Mouse (Mus musculus) MEL (cell line): ENCODE measurements at regions not wholly inside any gene's neighbourhood (a gene's known extent, or its start where the extent isn't known, plus 50 kb on each side); places are given as distances from the start of the nearest gene placed in this dataset.

Experiments
- DNase-seq: peaks from one replicate; pipeline ENCODE4 v3.0.0; 2011; ENCODE audit warnings: low read depth, low spot score
- H3K27ac ChIP-seq: 2 replicates; pipeline ENCODE4 v1.5.1; 2012; ENCODE audit warnings: low read depth, mild to moderate bottlenecking, control low read depth, low read length, moderate library complexity; ENCODE audit not compliant: control insufficient read depth
- H3K27me3 ChIP-seq, 2 experiments: fragments of 150-350 bp in 1 of 2; sonication (generic) in 1 of 2; 2 replicates each; pipeline ENCODE4 v1.6.1; 2012; ENCODE audit warnings: low read length in 2 of 2, mild to moderate bottlenecking in 2 of 2, improper control_type of control experiment in 1 of 2, moderate library complexity in 1 of 2; ENCODE audit not compliant: insufficient read depth in 2 of 2, control insufficient read depth in 1 of 2
- H3K36me3 ChIP-seq, 2 experiments: 2 replicates each; pipeline ENCODE4 v1.6.1; 2012 to 2014; ENCODE audit warnings: low read length in 2 of 2, improper control_type of control experiment in 1 of 2, inconsistent platforms in 1 of 2, mild to moderate bottlenecking in 1 of 2; ENCODE audit not compliant: insufficient read depth in 2 of 2, control insufficient read depth in 1 of 2
- H3K4me1 ChIP-seq, 2 experiments: fragments of 150-350 bp in 1 of 2; sonication (generic) in 1 of 2; 2 replicates each; pipeline ENCODE4 v1.6.1; 2012; ENCODE audit warnings: low read length in 2 of 2, improper control_type of control experiment in 1 of 2, mild to moderate bottlenecking in 1 of 2; ENCODE audit not compliant: insufficient read depth in 2 of 2, control insufficient read depth in 1 of 2
- H3K4me3 ChIP-seq, 2 experiments: fragments of 150-350 bp in 1 of 2; sonication (generic) in 1 of 2; 2 replicates each; pipeline ENCODE4 v1.5.1; 2012; ENCODE audit warnings: low read depth in 2 of 2, low read length in 2 of 2, mild to moderate bottlenecking in 2 of 2, moderate library complexity in 2 of 2, control low read depth in 1 of 2, improper control_type of control experiment in 1 of 2; ENCODE audit not compliant: control insufficient read depth in 1 of 2, insufficient read depth in 1 of 2
- H3K79me2 ChIP-seq: 2 replicates; pipeline ENCODE4 v1.6.1; 2012; ENCODE audit warnings: mild to moderate bottlenecking, low read length, moderate library complexity; ENCODE audit not compliant: control insufficient read depth, poor library complexity, insufficient read depth
- H3K9ac ChIP-seq: 2 replicates; pipeline ENCODE4 v1.6.1; 2012; ENCODE audit warnings: low read depth, mild to moderate bottlenecking, control low read depth, low read length, moderate library complexity; ENCODE audit not compliant: control insufficient read depth, poor library complexity, severe bottlenecking
- H3K9me3 ChIP-seq: fragments of 150-350 bp; sonication (generic); replicated peaks from 2 replicates; pipeline ENCODE4 v1.6.1; 2012; ENCODE audit warnings: mild to moderate bottlenecking, low read length, improper control_type of control experiment, moderate library complexity; ENCODE audit not compliant: insufficient read depth
- BHLHE40 ChIP-seq: IDR thresholded peaks from 2 replicates; pipeline ENCODE4 v1.6.1; 2012; ENCODE audit warnings: low read depth, mild to moderate bottlenecking, inconsistent platforms, low read length, improper control_type of control experiment, borderline replicate concordance
- CHD1 ChIP-seq: IDR thresholded peaks from 2 replicates; pipeline ENCODE4 v1.6.1; 2012; ENCODE audit warnings: low read depth, mild to moderate bottlenecking, inconsistent platforms, low read length, improper control_type of control experiment
- CHD2 ChIP-seq: IDR thresholded peaks from 2 replicates; pipeline ENCODE4 v1.6.1; 2011; ENCODE audit warnings: low read length, improper control_type of control experiment
- CTCF ChIP-seq, 3 experiments: IDR thresholded peaks in 2 of 3; conservative IDR thresholded peaks in 1 of 3; 2 replicates each; pipeline ENCODE4 v1.5.1; 2011 to 2012; ENCODE audit warnings: low read length in 3 of 3, low read depth in 2 of 3, mild to moderate bottlenecking in 2 of 3, improper control_type of control experiment in 1 of 3, inconsistent platforms in 1 of 3, mixed read lengths in 1 of 3, moderate library complexity in 1 of 3; ENCODE audit not compliant: control insufficient read depth in 1 of 3, insufficient read depth in 1 of 3, poor library complexity in 1 of 3, severe bottlenecking in 1 of 3
- E2F4 ChIP-seq: IDR thresholded peaks from 2 replicates; pipeline ENCODE4 v1.6.1; 2011; ENCODE audit warnings: low read depth, low read length, improper control_type of control experiment, borderline replicate concordance
- ELF1 ChIP-seq: IDR thresholded peaks from 2 replicates; pipeline ENCODE4 v1.6.1; 2014; ENCODE audit warnings: low read depth, mild to moderate bottlenecking, inconsistent platforms, low read length, improper control_type of control experiment, moderate library complexity
- EP300 ChIP-seq, 2 experiments: IDR thresholded peaks; 2 replicates each; pipeline ENCODE4 v1.6.1; 2011; ENCODE audit warnings: improper control_type of control experiment in 2 of 2, low read length in 2 of 2, low read depth in 1 of 2, mild to moderate bottlenecking in 1 of 2
- ETS1 ChIP-seq: IDR thresholded peaks from 2 replicates; pipeline ENCODE4 v1.6.1; 2012; ENCODE audit warnings: low read depth, mild to moderate bottlenecking, inconsistent platforms, low read length, improper control_type of control experiment, moderate library complexity
- GABPA ChIP-seq: IDR thresholded peaks from 2 replicates; pipeline ENCODE4 v1.6.1; 2012; ENCODE audit warnings: low read depth, mild to moderate bottlenecking, inconsistent platforms, low read length, improper control_type of control experiment, moderate library complexity
- HCFC1 ChIP-seq: IDR thresholded peaks from 2 replicates; pipeline ENCODE4 v1.6.1; 2012; ENCODE audit warnings: low read depth, mild to moderate bottlenecking, inconsistent platforms, low read length, improper control_type of control experiment, moderate library complexity
- JUND ChIP-seq: IDR thresholded peaks from 2 replicates; pipeline ENCODE4 v1.6.1; 2011; ENCODE audit warnings: low read depth, mild to moderate bottlenecking, improper control_type of control experiment, low read length
- KAT2A ChIP-seq: conservative IDR thresholded peaks from 2 replicates; pipeline ENCODE4 v1.6.1; 2012; ENCODE audit warnings: low read depth, low read length, improper control_type of control experiment, inconsistent platforms
- MAZ ChIP-seq: IDR thresholded peaks from 2 replicates; pipeline ENCODE4 v1.6.1; 2012; ENCODE audit warnings: low read depth, mild to moderate bottlenecking, inconsistent platforms, low read length, improper control_type of control experiment
- MXI1 ChIP-seq: IDR thresholded peaks from 2 replicates; pipeline ENCODE4 v1.6.1; 2011; ENCODE audit warnings: mild to moderate bottlenecking, low read depth, low read length, improper control_type of control experiment
- MYB ChIP-seq: IDR thresholded peaks from 2 replicates; pipeline ENCODE4 v1.6.1; 2011; ENCODE audit warnings: mild to moderate bottlenecking, low read depth, low read length, improper control_type of control experiment
- NELFE ChIP-seq: IDR thresholded peaks from 2 replicates; pipeline ENCODE4 v1.6.1; 2011; ENCODE audit warnings: low read depth, low read length, improper control_type of control experiment
- POLR2A ChIP-seq, 2 experiments: IDR thresholded peaks; 2 replicates each; pipeline ENCODE4 v1.6.1; 2011 to 2012; ENCODE audit warnings: low read length in 2 of 2, mild to moderate bottlenecking in 2 of 2, control low read depth in 1 of 2, improper control_type of control experiment in 1 of 2, low read depth in 1 of 2, moderate library complexity in 1 of 2; ENCODE audit not compliant: control insufficient read depth in 1 of 2, insufficient read depth in 1 of 2, poor library complexity in 1 of 2
- POLR2AphosphoS5 ChIP-seq: IDR thresholded peaks from 2 replicates; pipeline ENCODE4 v1.6.1; 2012; ENCODE audit warnings: low read depth, borderline replicate concordance, mild to moderate bottlenecking, inconsistent platforms, low read length, moderate library complexity, mixed read lengths
- RAD21 ChIP-seq: IDR thresholded peaks from 2 replicates; pipeline ENCODE4 v1.6.1; 2011; ENCODE audit warnings: mild to moderate bottlenecking, low read depth, low read length, improper control_type of control experiment
- SIN3A ChIP-seq: IDR thresholded peaks from 2 replicates; pipeline ENCODE4 v1.6.1; 2012; ENCODE audit warnings: low read length, improper control_type of control experiment, inconsistent platforms
- SMC3 ChIP-seq: IDR thresholded peaks from 2 replicates; pipeline ENCODE4 v1.6.1; 2011; ENCODE audit warnings: low read depth, low read length, improper control_type of control experiment
- TBP ChIP-seq: IDR thresholded peaks from 2 replicates; pipeline ENCODE4 v1.8.0; 2011; ENCODE audit warnings: low read depth, low read length, improper control_type of control experiment
- USF1 ChIP-seq: IDR thresholded peaks from 2 replicates; pipeline ENCODE4 v1.6.1; 2014; ENCODE audit warnings: low read depth, mild to moderate bottlenecking, inconsistent platforms, low read length, improper control_type of control experiment, moderate library complexity
- USF2 ChIP-seq, 2 experiments: IDR thresholded peaks; 2 replicates each; pipeline ENCODE4 v1.6.1; 2011 to 2012; ENCODE audit warnings: improper control_type of control experiment in 2 of 2, low read length in 2 of 2, borderline replicate concordance in 1 of 2, inconsistent platforms in 1 of 2, low read depth in 1 of 2, mild to moderate bottlenecking in 1 of 2; ENCODE audit not compliant: insufficient read depth in 1 of 2
- ZKSCAN1 ChIP-seq: IDR thresholded peaks from 2 replicates; pipeline ENCODE4 v1.6.1; 2012; ENCODE audit warnings: low read depth, mild to moderate bottlenecking, inconsistent platforms, low read length, improper control_type of control experiment, moderate library complexity
- ZMIZ1 ChIP-seq: IDR thresholded peaks from 2 replicates; pipeline ENCODE4 v1.6.1; 2012; ENCODE audit warnings: low read depth, mild to moderate bottlenecking, inconsistent platforms, low read length, improper control_type of control experiment, moderate library complexity
- ZNF384 ChIP-seq: IDR thresholded peaks from 2 replicates; pipeline ENCODE4 v1.6.1; 2012; ENCODE audit warnings: low read depth, mild to moderate bottlenecking, inconsistent platforms, low read length, improper control_type of control experiment

- no peak for DNase-seq
- no peaks in the 10 kb centered on the region for H3K79me2 ChIP-seq
- TF ChIP-seq CHD2 (no peak), HCFC1 (no peak), POLR2A (IDR thresholded peaks at IDR 0.05; ENCODE audit: control insufficient read depth in 1 of 2, insufficient read depth in 1 of 2, low read depth in 1 of 2, low read length in 2 of 2, poor library complexity in 1 of 2) (no peak), RAD21 (no peak), ETS1 (no peak), JUND (no peak), ELF1 (no peak), MYB (no peak), SMC3 (no peak), TBP (no peak), ZMIZ1 (no peak), ZNF384 (no peak), BHLHE40 (no peak), MAZ (no peak), CHD1 (no peak), KAT2A (no peak), ZKSCAN1 (no peak)
- H3K36me3 ChIP-seq: no peaks in the 10 kb centered on the region
- no peak overlapping the region for H3K27ac ChIP-seq
- H3K4me1 ChIP-seq: no peaks in the 10 kb centered on the region
- H3K9me3 ChIP-seq: no peaks in the 10 kb centered on the region
- no peaks in the 10 kb centered on the region for H3K27me3 ChIP-seq
- H3K9ac ChIP-seq: no peak overlapping the region
- H3K4me3 ChIP-seq: no peak overlapping the region
Observed at GRCm38 (mm10) chr5:82864347-82864746, 490.6 kb downstream of the Tecrl start.

DNA sequence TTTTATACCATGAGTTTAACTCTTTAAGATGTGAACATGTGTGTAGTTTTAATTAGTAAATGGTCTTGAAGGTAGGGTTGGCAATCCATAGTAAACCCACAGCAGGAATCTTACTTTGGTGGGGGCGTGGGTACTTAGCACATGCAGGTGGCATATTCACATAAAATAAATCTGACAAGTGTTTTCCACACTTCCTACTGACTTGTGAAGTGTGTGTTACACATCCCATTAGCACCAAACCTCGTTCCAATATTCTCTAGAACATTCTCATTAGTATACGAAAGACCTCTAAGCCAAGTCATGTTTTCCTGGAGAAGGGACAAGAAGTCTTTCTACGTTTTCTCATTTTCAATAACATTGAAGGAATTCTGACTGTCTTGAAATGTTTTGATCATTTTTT, 529.7 kb downstream of the Tecrl start:
- no peaks in the 10 kb centered on the region for H3K27me3 ChIP-seq
- no peak for DNase-seq
- H3K4me3 ChIP-seq: no peak overlapping the region
- H3K36me3 ChIP-seq: no peaks in the 10 kb centered on the region
- no peak overlapping the region for H3K9ac ChIP-seq
- H3K79me2 ChIP-seq: no peaks in the 10 kb centered on the region
- TF ChIP-seq TBP (no peak), E2F4 (no peak), SIN3A (no peak), CTCF (IDR thresholded peaks at IDR 0.05 in 2 of 3, conservative IDR thresholded peaks at IDR 0.05 in 1 of 3; ENCODE audit: control insufficient read depth in 1 of 3, insufficient read depth in 1 of 3, low read depth in 2 of 3, low read length in 3 of 3, poor library complexity in 1 of 3, severe bottlenecking in 1 of 3) (no peak), NELFE (no peak), RAD21 (no peak), CHD1 (no peak), ELF1 (no peak), GABPA (no peak), USF2 (IDR thresholded peaks at IDR 0.05; ENCODE audit: borderline replicate concordance in 1 of 2, insufficient read depth in 1 of 2, low read depth in 1 of 2, low read length in 2 of 2) (no peak), POLR2AphosphoS5 (no peak), EP300 (IDR thresholded peaks at IDR 0.05; ENCODE audit: low read depth in 1 of 2, low read length in 2 of 2) (no peak), USF1 (no peak), MAZ (no peak), MXI1 (no peak)
- TF ChIP-seq, all 39 proteins: peak for 0
- Histone ChIP-seq H3K9me3 (no peaks in the 10 kb centered on the region), H3K27ac (no peak overlapping the region), H3K4me1 (no peaks in the 10 kb centered on the region)
